8 mouse cellular contexts compared by ENCODE assay signal in genomic region chr7:100894057-100894832, GRCm38 (mm10). TPM values are rescaled to one million over a fixed set of nuclear protein-coding genes. Genes with fewer than 3 reads are reported as not detected.
DNase-seq lines count a peak whose midpoint lies in the region; ATAC-seq and TF ChIP-seq lines count a peak whose summit lies in the region.

No protein-coding gene starts in this region.

- H3K36me3 ChIP-seq in lung, embryonic 14.5 days (ENCODE audit: insufficient read depth), result peaks cover 29% of the 10 kb centered on the region
- H3K36me3 ChIP-seq in splenic B cell, adult 2 months (ENCODE audit: control insufficient read depth, insufficient read depth, low read length, poor library complexity, severe bottlenecking), result no peaks in the 10 kb centered on the region

- peak; percentile 70 for DNase-seq in lung, embryonic 14.5 days
- DNase-seq in lung, adult 18-20 months, result no peak
- DNase-seq in cerebellum, adult 9-10 months, result peak; percentile 75
- peak; percentile 58 for DNase-seq in layer of hippocampus, adult 9-11 months
- DNase-seq in splenic B cell, adult 2 months (ENCODE audit: low read depth, low spot score), result peak; percentile 23
- DNase-seq in yolk sac, embryonic 10.5 days (ENCODE audit: low spot score), result no peak

- H3K4me3 ChIP-seq in lung, embryonic 14.5 days (ENCODE audit: low read depth, low read length), result peak overlapping the region; percentile 45

- peaks cover 20% of the 10 kb centered on the region for H3K4me1 ChIP-seq in lung, embryonic 14.5 days (ENCODE audit: insufficient read depth)

- peak overlapping the region; percentile 66 for H3K9ac ChIP-seq in lung, embryonic 14.5 days

- H3K9me3 ChIP-seq in lung, embryonic 14.5 days (ENCODE audit: low read depth, low read length), result no peaks in the 10 kb centered on the region

- no peaks in the 10 kb centered on the region for H3K27me3 ChIP-seq in lung, embryonic 14.5 days (ENCODE audit: insufficient read depth, low read length)
- no peaks in the 10 kb centered on the region; the same call in 1 of the 2 replicates for H3K27me3 ChIP-seq in splenic B cell, adult 2 months (ENCODE audit: control insufficient read depth, insufficient read depth, low read length, poor library complexity, severe bottlenecking)

- peak overlapping the region; percentile 89 for H3K4me2 ChIP-seq in lung, embryonic 14.5 days

- H3K27ac ChIP-seq in lung, embryonic 14.5 days (ENCODE audit: low read depth), result 0 out of 2 replicates have a peak overlapping the region, but pooled peaks have one; percentile 8

- no peak for TF ChIP-seq CTCF in lung, embryonic 14.5 days (IDR thresholded peaks at IDR 0.05; ENCODE audit: low read depth)

- peak; percentile 35; the same call in 1 of the 2 replicates for ATAC-seq in lung, embryonic 14.5 days (ENCODE audit: insufficient read depth)
- peak; percentile 76 for ATAC-seq in granulocyte monocyte progenitor cell, adult 5-6 weeks (replicated peaks; ENCODE audit: poor library complexity, severe bottlenecking)
- ATAC-seq in megakaryocyte progenitor cell, adult 5-6 weeks (replicated peaks; ENCODE audit: poor library complexity), result peak; percentile 54

- WGBS in lung, embryonic 14.5 days, result 5% methylated on average over 48 of the region's 53 CpGs

RNA-seq across cellular contexts. Expression of gene Relt, which starts 31.0 kb away (rescaled TPM):
- 3.8 and 4.1 TPM in 2 replicates for polyA plus RNA-seq in lung, embryonic 14.5 days (2014; fragmentation: Nextera tagmentation; extraction: Ambion mirVana)
- 12.5 and 13.4 TPM in 2 replicates for total RNA-seq in granulocyte monocyte progenitor cell, adult 5-6 weeks (2014; fragmentation: Nextera tagmentation)
- 9.8 and 12.1 TPM in 2 replicates for total RNA-seq in granulocyte monocyte progenitor cell, adult 5-6 weeks (2017)
- total RNA-seq in megakaryocyte progenitor cell, adult 5-6 weeks (2015), result 8.2 and 9.0 TPM in 2 replicates
- total RNA-seq in megakaryocyte progenitor cell, adult 5-6 weeks (2017), result 6.3 and 13.1 TPM in 2 replicates

RNA-seq across cellular contexts. Expression of gene Arhgef17, which starts 37.7 kb away (rescaled TPM):
- 18.5 and 22.5 TPM in 2 replicates for polyA plus RNA-seq in lung, embryonic 14.5 days (2014; fragmentation: Nextera tagmentation; extraction: Ambion mirVana)
- 0.30 TPM in 1 of 2 replicates, not detected in the other for total RNA-seq in granulocyte monocyte progenitor cell, adult 5-6 weeks (2014; fragmentation: Nextera tagmentation)
- total RNA-seq in granulocyte monocyte progenitor cell, adult 5-6 weeks (2017), result not detected in 2 replicates
- 0.12 and 0.44 TPM in 2 replicates for total RNA-seq in megakaryocyte progenitor cell, adult 5-6 weeks (2015)
- 0.08 TPM in 1 of 2 replicates, not detected in the other for total RNA-seq in megakaryocyte progenitor cell, adult 5-6 weeks (2017)

Comparison
In these comparisons a context has a peak if more than half of its experiments do, and no peak if none do; other contexts are left out.
1. DNase-seq: peak in lung, embryonic 14.5 days (single experiment), cerebellum, adult 9-10 months (single experiment), layer of hippocampus, adult 9-11 months (single experiment) and splenic B cell, adult 2 months (single experiment); none in lung, adult 18-20 months (0 of 2) and yolk sac, embryonic 10.5 days (single experiment).
2. Peak in every context shown above with its lines, with median percentiles within 50 percentile points of each other: ATAC-seq.